Mouse (Mus musculus): ENCODE measurements at regions not wholly inside any gene's neighbourhood (a gene's known extent, or its start where the extent isn't known, plus 50 kb on each side); places are given as distances from the start of the nearest gene placed in this dataset.

DNA sequence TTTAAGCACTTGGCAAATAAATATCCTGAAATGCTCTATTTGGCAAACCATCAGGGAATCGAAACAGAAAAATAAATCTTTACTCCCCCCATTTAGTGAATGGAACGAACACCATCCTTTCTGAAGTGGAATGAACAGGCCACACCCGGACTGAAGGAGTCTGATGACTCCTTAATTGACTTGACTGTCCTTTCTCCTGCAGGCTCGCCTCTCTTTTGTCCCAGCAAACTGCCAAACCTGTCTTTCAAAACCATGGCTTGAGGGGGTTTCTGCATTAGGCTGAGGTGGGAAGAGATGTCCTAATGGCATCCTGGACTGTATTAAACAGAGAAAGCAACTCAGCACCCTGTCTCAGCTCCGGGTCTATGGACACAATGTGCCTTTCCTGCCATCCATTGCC, 234.1 kb downstream of the Ankrd50 start:
- no peak overlapping the region for H3K27ac ChIP-seq
- no peaks in the 10 kb centered on the region for H3K9me3 ChIP-seq
- H3K36me3 ChIP-seq: no peaks in the 10 kb centered on the region
- WGBS: 63% methylated on average over 5 of the region's 5 CpGs
- 0 out of 2 replicates have a peak, but pooled peaks cover 6% of the 10 kb centered on the region for H3K4me1 ChIP-seq
- no peak for ATAC-seq (ENCODE audit: insufficient read depth, low FRiP score, low read depth)
- H3K27me3 ChIP-seq (replicated peaks): no peaks in the 10 kb centered on the region
- H3K9ac ChIP-seq: no peak overlapping the region
- no peak overlapping the region for H3K4me3 ChIP-seq (replicated peaks)
- no peak overlapping the region for H3K4me2 ChIP-seq

DNA sequence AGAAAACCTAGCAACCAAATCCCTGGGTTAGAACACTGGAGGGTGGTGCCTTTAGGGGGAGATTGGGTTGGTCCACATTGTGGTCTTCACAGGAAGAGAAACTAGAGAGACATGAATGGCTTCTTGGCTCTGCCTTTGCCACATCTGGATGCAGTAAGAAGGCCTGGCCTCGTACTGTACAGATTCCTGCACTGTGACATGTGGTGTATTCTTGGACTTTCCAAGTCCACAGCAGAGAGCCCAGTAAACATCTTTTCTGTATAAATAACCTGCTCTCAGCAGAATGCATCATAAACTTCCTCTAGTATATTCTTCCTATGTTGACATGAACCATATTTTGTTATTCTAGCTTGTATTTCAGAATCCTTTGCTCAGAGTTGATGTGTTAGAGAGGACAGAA, 235.7 kb downstream of the Ankrd50 start:
- H3K27ac ChIP-seq: no peak overlapping the region; the same call in 1 of the 2 replicates
- no peaks in the 10 kb centered on the region for H3K27me3 ChIP-seq (replicated peaks)
- ATAC-seq (ENCODE audit: insufficient read depth, low FRiP score, low read depth): no peak
- H3K9me3 ChIP-seq: no peaks in the 10 kb centered on the region
- no peak overlapping the region for H3K9ac ChIP-seq
- 0 out of 2 replicates have a peak, but pooled peaks cover 6% of the 10 kb centered on the region for H3K4me1 ChIP-seq
- H3K4me2 ChIP-seq: no peak overlapping the region
- WGBS: 68% methylated on average over 1 of the region's 1 CpGs
- no peaks in the 10 kb centered on the region for H3K36me3 ChIP-seq
- no peak overlapping the region for H3K4me3 ChIP-seq (replicated peaks)

DNA sequence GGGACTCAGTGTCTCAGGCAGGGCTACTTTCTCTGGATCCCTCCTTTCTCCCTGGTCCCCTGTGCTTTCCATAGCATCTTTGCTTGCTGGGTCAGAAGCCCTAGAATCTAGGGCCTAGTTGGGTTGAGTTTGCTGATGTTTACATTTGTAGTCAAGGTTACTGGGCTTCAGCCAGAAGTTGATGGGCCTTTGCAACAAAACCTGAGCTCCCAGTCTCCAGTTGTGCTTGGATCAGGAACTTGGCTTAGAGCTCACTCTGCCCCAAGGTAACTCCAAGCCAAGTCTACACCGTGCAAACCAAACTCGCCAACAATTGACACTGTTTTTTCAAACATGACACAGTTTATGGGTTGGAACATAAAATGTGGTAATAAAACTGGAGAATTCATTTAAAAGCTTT, 238.2 kb downstream of the Ankrd50 start:
- no peak overlapping the region for H3K4me2 ChIP-seq
- H3K27me3 ChIP-seq (replicated peaks): no peaks in the 10 kb centered on the region
- no peaks in the 10 kb centered on the region for H3K9me3 ChIP-seq
- no peak overlapping the region for H3K4me3 ChIP-seq (replicated peaks)
- H3K27ac ChIP-seq: no peak overlapping the region
- 0 out of 2 replicates have a peak, but pooled peaks cover 6% of the 10 kb centered on the region for H3K4me1 ChIP-seq
- no peaks in the 10 kb centered on the region for H3K36me3 ChIP-seq
- WGBS: 66% methylated on average over 2 of the region's 2 CpGs
- ATAC-seq (ENCODE audit: insufficient read depth, low FRiP score, low read depth): no peak
- H3K9ac ChIP-seq: no peak overlapping the region

DNA sequence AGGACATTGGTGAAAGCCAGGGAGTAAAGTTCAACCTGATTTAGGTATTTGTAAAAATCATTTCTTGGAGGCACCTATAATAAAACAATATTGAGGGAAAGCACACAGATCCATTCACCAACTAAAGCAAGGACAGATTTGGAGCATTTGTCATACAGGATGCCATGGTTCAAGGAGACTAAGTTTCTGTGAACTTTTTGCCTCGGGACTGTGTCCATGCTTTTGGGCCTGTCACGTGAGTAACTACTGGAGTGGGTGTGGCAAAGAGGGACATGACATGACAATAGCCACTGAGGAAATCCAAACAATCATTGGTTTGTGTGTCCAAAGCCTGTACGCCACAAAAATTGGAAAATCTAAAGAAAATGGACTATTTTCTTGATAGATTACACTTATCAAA, 241.4 kb downstream of the Ankrd50 start:
- Histone ChIP-seq H3K27ac (no peak overlapping the region), H3K36me3 (no peaks in the 10 kb centered on the region), H3K9me3 (no peaks in the 10 kb centered on the region), H3K4me2 (no peak overlapping the region), H3K4me3 (replicated peaks) (no peak overlapping the region), H3K9ac (no peak overlapping the region), H3K4me1 (no peaks in the 10 kb centered on the region), H3K27me3 (replicated peaks) (no peaks in the 10 kb centered on the region)
- ATAC-seq (ENCODE audit: insufficient read depth, low FRiP score, low read depth): no peak
- 83% methylated on average over 3 of the region's 3 CpGs for WGBS

DNA sequence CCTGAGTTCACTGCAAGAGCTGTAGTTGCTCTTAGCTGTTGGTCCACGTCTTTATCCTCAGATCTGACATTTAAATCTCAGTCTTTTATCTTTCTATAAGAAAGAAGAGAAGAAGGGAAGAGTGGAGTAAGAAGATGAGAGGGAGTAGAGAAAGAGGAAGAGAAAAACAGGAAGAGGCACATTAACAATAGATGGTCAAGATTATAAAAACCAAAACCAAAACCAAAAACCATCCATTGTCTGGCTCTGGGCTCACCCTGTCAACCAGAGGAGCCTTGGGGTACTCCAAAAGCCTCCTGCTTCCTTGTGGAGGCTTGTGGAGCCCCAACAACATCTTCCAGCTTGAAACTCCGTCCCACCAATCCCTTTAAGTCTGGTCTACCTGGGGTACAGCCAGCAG, 247.0 kb downstream of the Ankrd50 start:
- no peak overlapping the region for H3K4me2 ChIP-seq
- no peaks in the 10 kb centered on the region for H3K9me3 ChIP-seq
- H3K4me1 ChIP-seq: peaks cover 2% of the 10 kb centered on the region; the same call in 1 of the 2 replicates
- no peak for ATAC-seq (ENCODE audit: insufficient read depth, low FRiP score, low read depth)
- H3K27me3 ChIP-seq (replicated peaks): no peaks in the 10 kb centered on the region
- no peak overlapping the region for H3K4me3 ChIP-seq (replicated peaks)
- no peak overlapping the region for H3K9ac ChIP-seq
- no peaks in the 10 kb centered on the region for H3K36me3 ChIP-seq
- WGBS: 65% methylated on average over 2 of the region's 2 CpGs
- H3K27ac ChIP-seq: no peak overlapping the region

DNA sequence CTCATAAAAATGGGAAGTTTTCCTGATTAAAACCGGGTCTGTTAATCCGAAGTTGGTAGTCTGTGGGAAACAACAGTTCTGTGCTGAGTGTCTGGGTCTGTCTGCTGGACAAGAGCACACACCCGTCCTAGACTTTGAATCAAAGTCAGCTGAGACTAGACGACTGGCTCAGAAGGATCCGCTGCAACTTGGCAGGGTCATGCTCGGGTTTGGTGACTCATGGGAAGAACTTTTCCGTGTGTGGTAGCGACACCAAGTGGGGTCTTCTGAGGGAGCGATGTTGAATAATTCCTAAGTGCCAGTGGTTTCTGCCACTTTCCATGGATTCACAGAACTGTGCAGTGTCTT, 248.9 kb downstream of the Ankrd50 start:
- no peak overlapping the region for H3K9ac ChIP-seq
- H3K4me1 ChIP-seq: peaks cover 13% of the 10 kb centered on the region; the same call in 1 of the 2 replicates
- no peak for ATAC-seq (ENCODE audit: insufficient read depth, low FRiP score, low read depth)
- no peaks in the 10 kb centered on the region for H3K27me3 ChIP-seq (replicated peaks)
- H3K9me3 ChIP-seq: no peaks in the 10 kb centered on the region
- H3K27ac ChIP-seq: no peak overlapping the region
- WGBS: 74% methylated on average over 9 of the region's 9 CpGs
- no peak overlapping the region for H3K4me2 ChIP-seq
- no peak overlapping the region for H3K4me3 ChIP-seq (replicated peaks)
- H3K36me3 ChIP-seq: no peaks in the 10 kb centered on the region

DNA sequence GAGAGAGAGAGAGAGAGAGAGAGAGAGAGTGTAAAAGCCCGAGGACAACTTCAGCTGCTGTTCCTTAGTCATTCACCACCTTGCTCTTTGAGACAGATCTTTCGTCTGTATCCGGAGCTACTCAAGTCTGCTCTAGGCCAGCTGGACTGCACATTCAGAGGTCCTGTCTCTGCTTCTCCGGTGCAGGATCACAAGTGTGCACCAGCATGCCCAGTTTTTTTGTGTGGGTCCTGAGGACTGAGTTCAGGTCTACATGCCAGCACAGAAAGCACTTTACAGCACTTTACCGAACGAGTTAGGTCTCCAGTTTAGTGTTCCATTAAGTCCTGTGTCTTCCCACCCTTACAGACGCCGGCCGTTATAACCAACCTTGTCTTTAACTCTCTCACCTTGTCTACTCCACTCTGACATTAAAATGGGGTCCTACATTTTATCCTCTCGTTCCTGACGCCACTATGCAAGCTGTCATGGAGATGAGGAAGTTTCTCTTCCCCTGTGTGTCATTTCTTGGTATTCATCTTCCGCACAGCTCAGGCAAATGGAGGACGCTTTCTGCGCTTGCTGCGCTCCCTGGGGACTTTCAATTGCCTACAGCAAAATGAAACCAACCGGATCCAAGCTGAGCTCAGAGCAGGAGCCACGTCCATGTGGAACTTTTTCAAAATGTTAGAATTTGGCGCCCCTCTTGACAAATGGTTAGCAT, 249.5 kb downstream of the Ankrd50 start:
- no peaks in the 10 kb centered on the region for H3K9me3 ChIP-seq
- H3K27me3 ChIP-seq (replicated peaks): no peaks in the 10 kb centered on the region
- ATAC-seq (ENCODE audit: insufficient read depth, low FRiP score, low read depth): no peak
- no peak overlapping the region for H3K4me2 ChIP-seq
- peak overlapping the region; percentile 42; the same call in 1 of the 2 replicates for H3K27ac ChIP-seq
- no peak overlapping the region for H3K9ac ChIP-seq
- H3K4me3 ChIP-seq (replicated peaks): no peak overlapping the region
- H3K36me3 ChIP-seq: no peaks in the 10 kb centered on the region
- H3K4me1 ChIP-seq: peaks cover 13% of the 10 kb centered on the region; the same call in 1 of the 2 replicates
- WGBS: 69% methylated on average over 18 of the region's 18 CpGs

DNA sequence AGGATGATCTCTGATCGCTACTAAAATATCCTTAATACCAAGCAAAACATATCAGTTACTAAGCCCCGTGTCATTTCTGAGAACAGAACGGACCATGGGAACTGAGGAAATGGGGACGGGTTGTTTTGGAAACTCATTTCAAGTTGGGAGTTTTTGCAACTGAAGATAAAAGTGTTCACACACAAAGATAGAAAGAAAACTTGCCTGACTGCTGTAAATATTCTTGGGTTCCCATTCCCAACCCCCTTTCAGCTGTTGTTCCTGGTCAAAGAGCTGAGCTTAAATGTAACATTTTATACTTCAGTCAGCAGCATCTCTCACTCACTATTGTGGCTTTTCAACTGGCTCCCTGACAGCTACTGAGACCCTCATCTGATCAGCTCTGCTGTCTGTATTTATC, 250.1 kb downstream of the Ankrd50 start:
- no peaks in the 10 kb centered on the region for H3K36me3 ChIP-seq
- no peak for ATAC-seq (ENCODE audit: insufficient read depth, low FRiP score, low read depth)

DNA sequence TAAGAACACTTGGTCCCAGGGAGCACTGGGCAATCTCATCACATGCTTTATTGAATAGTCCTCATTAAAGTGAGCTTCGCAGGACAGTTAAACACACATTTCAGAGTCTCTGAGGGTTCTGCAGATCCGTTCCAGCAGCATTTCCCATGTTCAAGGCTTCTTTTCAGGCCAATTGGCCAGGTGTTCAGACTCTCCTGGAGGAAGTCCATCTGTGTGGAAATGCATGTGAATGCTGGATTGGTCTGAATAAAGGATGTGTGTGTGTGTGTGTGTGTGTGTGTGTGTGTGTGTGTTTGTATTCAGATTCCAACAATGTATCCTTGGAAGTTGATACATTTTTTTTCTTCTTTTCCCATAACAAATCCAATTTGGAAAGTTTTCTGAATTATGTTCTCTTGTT, 250.6 kb downstream of the Ankrd50 start:
- no peaks in the 10 kb centered on the region for H3K27me3 ChIP-seq (replicated peaks)
- H3K27ac ChIP-seq: peak overlapping the region; percentile 63
- no peak overlapping the region for H3K4me2 ChIP-seq
- peak; percentile 27; the same call in 1 of the 2 replicates for ATAC-seq (ENCODE audit: insufficient read depth, low FRiP score, low read depth)
- WGBS: 46% methylated on average over 2 of the region's 2 CpGs
- H3K4me1 ChIP-seq: peaks cover 17% of the 10 kb centered on the region
- H3K9me3 ChIP-seq: no peaks in the 10 kb centered on the region
- H3K4me3 ChIP-seq (replicated peaks): no peak overlapping the region
- no peak overlapping the region for H3K9ac ChIP-seq
- no peaks in the 10 kb centered on the region for H3K36me3 ChIP-seq

More for the DNA sequence above, 250.1 kb downstream of the Ankrd50 start:
- peak overlapping the region; percentile 63 for H3K27ac ChIP-seq
- H3K9me3 ChIP-seq: no peaks in the 10 kb centered on the region
- no peaks in the 10 kb centered on the region for H3K27me3 ChIP-seq (replicated peaks)
- no peak overlapping the region for H3K9ac ChIP-seq
- H3K4me2 ChIP-seq: no peak overlapping the region
- peaks cover 17% of the 10 kb centered on the region for H3K4me1 ChIP-seq
- H3K4me3 ChIP-seq (replicated peaks): no peak overlapping the region
- WGBS: 45% methylated on average over 4 of the region's 4 CpGs

DNA sequence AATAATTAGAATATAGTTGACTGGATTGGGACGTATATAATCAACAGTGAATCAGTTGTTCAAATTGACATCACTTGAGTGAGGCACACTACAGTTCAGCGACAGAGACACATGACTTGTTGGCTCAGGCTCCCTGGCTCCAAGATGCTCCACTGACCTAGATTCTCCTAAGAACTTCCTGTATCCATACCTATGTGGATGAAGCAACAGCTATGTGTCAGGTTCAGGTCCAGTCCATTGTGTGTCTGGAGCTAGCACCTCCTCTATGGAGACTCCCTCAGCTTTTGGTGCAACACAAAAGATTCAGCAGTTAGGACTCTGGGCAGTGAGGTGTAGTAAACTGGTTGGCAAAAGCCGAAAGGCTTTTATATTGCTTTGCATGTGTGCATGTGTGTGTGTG, 251.6 kb downstream of the Ankrd50 start:
- Histone ChIP-seq H3K27ac (peak overlapping the region; percentile 64), H3K4me1 (peaks cover 17% of the 10 kb centered on the region)
- WGBS: 81% methylated on average over 3 of the region's 3 CpGs

DNA sequence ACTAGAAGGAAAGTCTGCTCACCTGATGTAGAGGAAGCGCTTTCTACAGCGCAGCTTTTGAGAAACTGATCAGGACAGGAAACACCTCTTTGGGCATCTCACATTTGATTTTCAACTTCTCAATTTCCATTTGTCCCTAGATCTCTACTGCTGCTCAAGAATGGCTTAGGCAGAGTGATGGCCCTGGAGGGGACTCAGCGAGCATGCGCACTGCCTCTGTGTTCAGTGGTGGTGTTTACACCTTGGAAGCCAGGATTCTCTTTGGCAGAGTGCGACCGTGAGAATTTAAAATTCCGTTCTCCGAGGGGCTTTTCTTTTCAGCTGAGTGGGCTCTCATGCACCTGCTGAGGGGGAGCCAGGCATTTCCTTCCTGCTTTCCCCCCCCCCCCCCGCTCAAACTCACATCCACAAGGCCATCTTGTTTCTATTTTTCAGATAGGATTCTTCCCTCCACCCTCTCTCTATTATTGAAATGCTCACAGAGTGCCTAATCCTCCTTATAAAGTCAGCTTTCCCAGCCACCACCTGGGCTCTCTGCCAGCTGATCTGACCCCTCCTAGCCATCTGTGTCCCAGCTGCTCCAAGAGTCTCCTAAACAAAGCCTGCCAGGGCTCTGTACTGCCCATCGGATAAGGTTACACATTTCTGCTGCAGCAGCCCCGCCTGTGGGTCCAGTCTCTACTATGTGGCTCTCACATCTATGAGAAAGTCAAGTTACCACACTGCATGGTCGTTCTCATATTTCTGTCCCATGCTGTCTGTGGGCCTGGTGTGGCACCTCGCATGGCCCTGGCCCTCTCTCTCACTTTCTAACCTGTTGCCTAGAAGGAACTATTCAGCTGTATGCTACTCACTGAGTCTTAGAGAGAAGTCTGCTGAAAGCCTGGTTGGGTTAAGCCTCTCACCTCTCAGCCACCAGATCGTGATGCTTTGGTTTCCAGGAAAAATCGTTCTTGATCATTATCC, 252.2 kb downstream of the Ankrd50 start:
- no peaks in the 10 kb centered on the region for H3K27me3 ChIP-seq (replicated peaks)
- H3K27ac ChIP-seq: peak overlapping the region; percentile 64
- H3K36me3 ChIP-seq: no peaks in the 10 kb centered on the region
- H3K9me3 ChIP-seq: no peaks in the 10 kb centered on the region
- 39% methylated on average over 15 of the region's 15 CpGs for WGBS
- no peak overlapping the region for H3K9ac ChIP-seq
- no peak overlapping the region for H3K4me3 ChIP-seq (replicated peaks)
- ATAC-seq (ENCODE audit: insufficient read depth, low FRiP score, low read depth): peak; percentile 80; the same call in 1 of the 2 replicates
- H3K4me1 ChIP-seq: peaks cover 17% of the 10 kb centered on the region
- H3K4me2 ChIP-seq: 0 out of 2 replicates have a peak overlapping the region, but pooled peaks have one; percentile 5

More for the DNA sequence above, 251.6 kb downstream of the Ankrd50 start:
- no peaks in the 10 kb centered on the region for H3K36me3 ChIP-seq
- no peaks in the 10 kb centered on the region for H3K27me3 ChIP-seq (replicated peaks)
- no peaks in the 10 kb centered on the region for H3K9me3 ChIP-seq
- no peak for ATAC-seq (ENCODE audit: insufficient read depth, low FRiP score, low read depth)
- H3K9ac ChIP-seq: no peak overlapping the region
- no peak overlapping the region for H3K4me2 ChIP-seq
- H3K4me3 ChIP-seq (replicated peaks): no peak overlapping the region

DNA sequence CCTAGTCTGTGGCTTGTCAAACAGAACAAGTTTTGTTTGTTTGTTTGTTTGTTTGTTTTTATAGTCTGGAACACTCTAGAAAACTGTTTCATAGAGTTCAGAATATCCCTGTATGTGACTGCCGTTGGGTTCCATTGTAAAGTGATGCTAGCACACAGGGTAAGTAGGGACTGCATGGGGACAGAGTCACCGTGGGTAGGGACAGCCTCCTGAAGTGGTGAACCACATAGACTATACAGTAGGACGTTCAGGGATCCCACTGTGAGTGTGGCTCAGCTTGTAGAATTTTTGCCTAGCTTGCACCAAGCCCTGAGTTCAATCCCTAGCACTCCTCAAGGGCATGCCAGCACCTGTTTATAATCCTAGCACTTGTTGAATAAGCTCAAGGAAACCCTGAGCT, 253.1 kb downstream of the Ankrd50 start:
- Histone ChIP-seq H3K27ac (no peak overlapping the region), H3K9ac (no peak overlapping the region), H3K4me2 (no peak overlapping the region), H3K9me3 (no peaks in the 10 kb centered on the region), H3K4me3 (replicated peaks) (no peak overlapping the region), H3K27me3 (replicated peaks) (no peaks in the 10 kb centered on the region), H3K36me3 (no peaks in the 10 kb centered on the region), H3K4me1 (peaks cover 17% of the 10 kb centered on the region)
- no peak for ATAC-seq (ENCODE audit: insufficient read depth, low FRiP score, low read depth)
- 81% methylated on average over 3 of the region's 3 CpGs for WGBS
